Mouse (Mus musculus) midbrain, embryonic 11.5 days (tissue): ENCODE results near the gene Rhobtb1. TPM values are rescaled to one million over a fixed set of nuclear protein-coding genes. Genes with fewer than 3 reads are reported as not detected.
A peak's percentile ranks its signal among the peaks of the same experiment; 100 is the strongest.

ENCODE experiments used
- ATAC-seq: fragments of 200-750 bp; cut with Nextera tagmentation; 2 replicates; pipeline ENCODE4 v1.8.0; 2017; ENCODE audit warnings: moderate TSS enrichment, moderate library complexity; ENCODE audit not compliant: low FRiP score
- DNase-seq: peaks from one replicate; pipeline ENCODE4 v3.0.0; 2015; ENCODE audit warnings: low spot score; ENCODE audit errors: missing footprints
- H3K27ac ChIP-seq: fragments of 300-500 bp; sonication (generic); 2 replicates; pipeline ENCODE4 v1.5.1; 2014; ENCODE audit warnings: low read depth, low read length
- H3K27me3 ChIP-seq: fragments of 300-500 bp; sonication (generic); 2 replicates; pipeline ENCODE4 v1.6.1; 2014; ENCODE audit warnings: mild to moderate bottlenecking, low read length, moderate library complexity, mixed read lengths; ENCODE audit not compliant: control insufficient read depth, insufficient read depth
- H3K36me3 ChIP-seq: fragments of 300-500 bp; sonication (generic); 2 replicates; pipeline ENCODE4 v1.6.1; 2014; ENCODE audit warnings: mild to moderate bottlenecking, low read length, moderate library complexity, mixed read lengths; ENCODE audit not compliant: control insufficient read depth, insufficient read depth
- H3K4me1 ChIP-seq: fragments of 300-500 bp; sonication (generic); 2 replicates; pipeline ENCODE4 v1.6.1; 2014; ENCODE audit warnings: low read length; ENCODE audit not compliant: control insufficient read depth, insufficient read depth
- H3K4me2 ChIP-seq: fragments of 300-500 bp; sonication (generic); 2 replicates; pipeline ENCODE4 v1.6.1; 2014; ENCODE audit warnings: mild to moderate bottlenecking, moderate library complexity
- H3K4me3 ChIP-seq: fragments of 300-500 bp; sonication (generic); 2 replicates; pipeline ENCODE4 v1.5.1; 2014; ENCODE audit warnings: low read depth, low read length
- H3K9ac ChIP-seq: fragments of 300-500 bp; sonication (generic); 2 replicates; pipeline ENCODE4 v1.6.1; 2014; ENCODE audit warnings: low read length
- H3K9me3 ChIP-seq: fragments of 300-500 bp; sonication (generic); 2 replicates; pipeline ENCODE4 v1.6.1; 2016; ENCODE audit warnings: low read length; ENCODE audit not compliant: control insufficient read depth
- WGBS: fragments of 180-500 bp; shearing (Covaris S2); extraction: QIAGEN DNeasy Blood & Tissue Kit; methylation state at CpG from one replicate; pipeline ENCODE4 v1.1.7; 2014; 5-methylcytosine and 5-hydroxymethylcytosine counted together
- polyA plus RNA-seq: library from polyadenylated mRNA; unstranded; fragments of >200 nt; fragmentation: Nextera tagmentation; extraction: Ambion mirVana; gene quantifications from 2 replicates; pipeline ENCODE4 v1.2.1, GENCODE M21; 2014

The Rhobtb1 gene
- polyA plus RNA-seq, 1 experiment from 2014 or later: 14.2 TPM

DNA sequence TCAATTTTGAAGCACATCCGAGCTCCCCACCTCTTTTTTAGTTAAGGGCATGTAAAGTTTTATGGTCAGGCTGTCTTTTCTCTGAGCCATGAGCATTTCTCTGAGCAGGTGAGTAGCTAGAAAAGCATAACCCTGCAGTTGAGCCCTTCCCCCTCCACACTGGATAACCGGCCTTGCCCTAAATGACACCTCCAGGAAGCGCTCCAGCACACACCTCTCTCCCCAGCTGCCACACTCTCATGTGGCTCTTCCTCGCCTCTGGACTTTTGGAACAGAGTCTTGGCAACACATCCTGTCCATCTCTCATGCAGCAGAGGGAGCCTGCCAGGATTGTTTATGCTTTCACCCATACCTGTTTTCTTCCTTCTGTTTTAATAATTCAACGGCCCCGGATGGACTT lies 69.1 kb downstream of the Rhobtb1 start:
- 89% methylated on average over 6 of the region's 6 CpGs for WGBS
- Histone ChIP-seq H3K4me2 (no peak overlapping the region), H3K27me3 (no peaks in the 10 kb centered on the region), H3K36me3 (no peaks in the 10 kb centered on the region), H3K9me3 (no peaks in the 10 kb centered on the region), H3K4me1 (no peaks in the 10 kb centered on the region), H3K9ac (no peak overlapping the region), H3K27ac (no peak overlapping the region), H3K4me3 (no peak overlapping the region)
- ATAC-seq (no peak), DNase-seq (no peak)

GRCm38 (mm10) chr10:69221148-69221547 lies 69.9 kb downstream of the Rhobtb1 start:
- H3K9ac ChIP-seq: no peak overlapping the region
- H3K4me2 ChIP-seq: no peak overlapping the region
- H3K27ac ChIP-seq: no peak overlapping the region
- no peak for ATAC-seq
- H3K4me1 ChIP-seq: no peaks in the 10 kb centered on the region
- H3K4me3 ChIP-seq: no peak overlapping the region
- no peaks in the 10 kb centered on the region for H3K9me3 ChIP-seq
- no peaks in the 10 kb centered on the region for H3K36me3 ChIP-seq
- WGBS: 92% methylated on average over 9 of the region's 9 CpGs
- DNase-seq: no peak
- H3K27me3 ChIP-seq: no peaks in the 10 kb centered on the region

DNA sequence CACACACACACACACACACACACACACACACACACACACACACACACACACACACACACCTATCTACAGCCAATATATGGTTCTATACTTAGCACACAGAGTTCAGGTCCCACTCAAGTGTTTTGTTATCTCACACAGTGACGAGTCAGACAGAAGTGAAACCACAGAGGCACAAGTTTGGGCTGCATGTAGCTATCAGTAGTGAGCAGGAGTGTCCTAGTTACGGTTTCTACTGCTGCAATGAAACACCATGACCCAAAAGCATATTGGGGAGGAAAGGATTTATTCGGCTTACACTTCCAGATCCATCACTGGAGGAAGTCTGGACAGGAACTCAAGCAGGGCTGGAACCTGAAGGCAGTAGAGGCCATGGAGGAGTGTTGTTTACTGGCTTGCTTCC lies 70.7 kb downstream of the Rhobtb1 start:
- ATAC-seq: no peak
- Histone ChIP-seq H3K4me3 (no peak overlapping the region), H3K9me3 (no peaks in the 10 kb centered on the region), H3K9ac (no peak overlapping the region), H3K27ac (no peak overlapping the region), H3K4me1 (no peaks in the 10 kb centered on the region), H3K4me2 (no peak overlapping the region), H3K36me3 (no peaks in the 10 kb centered on the region), H3K27me3 (no peaks in the 10 kb centered on the region)
- no peak for DNase-seq
- WGBS: 86% methylated on average over 3 of the region's 3 CpGs

DNA sequence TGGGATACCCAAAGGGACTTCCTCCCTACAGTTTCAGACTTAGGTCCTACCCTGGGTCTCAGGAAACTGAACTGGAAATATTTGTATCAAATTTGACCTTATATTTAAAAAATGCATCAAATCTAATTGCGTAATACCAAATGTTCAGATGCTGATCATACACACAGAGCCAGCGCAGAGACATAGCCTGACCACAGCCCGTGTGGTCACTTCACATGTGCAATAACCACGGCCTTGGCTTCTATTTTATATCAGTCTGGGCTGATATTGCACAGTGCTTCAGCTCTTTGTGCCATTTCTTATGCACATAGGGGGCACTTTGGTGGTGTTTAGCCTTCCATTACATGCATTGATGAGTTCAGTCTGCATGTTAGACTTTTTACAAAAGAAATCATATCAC lies 72.0 kb downstream of the Rhobtb1 start:
- no peaks in the 10 kb centered on the region for H3K36me3 ChIP-seq
- no peaks in the 10 kb centered on the region for H3K4me1 ChIP-seq
- no peaks in the 10 kb centered on the region for H3K9me3 ChIP-seq
- H3K4me2 ChIP-seq: no peak overlapping the region
- H3K27ac ChIP-seq: no peak overlapping the region
- 95% methylated on average over 4 of the region's 4 CpGs for WGBS
- no peak overlapping the region for H3K9ac ChIP-seq
- no peaks in the 10 kb centered on the region for H3K27me3 ChIP-seq
- H3K4me3 ChIP-seq: no peak overlapping the region
- ATAC-seq (no peak), DNase-seq (no peak)

DNA sequence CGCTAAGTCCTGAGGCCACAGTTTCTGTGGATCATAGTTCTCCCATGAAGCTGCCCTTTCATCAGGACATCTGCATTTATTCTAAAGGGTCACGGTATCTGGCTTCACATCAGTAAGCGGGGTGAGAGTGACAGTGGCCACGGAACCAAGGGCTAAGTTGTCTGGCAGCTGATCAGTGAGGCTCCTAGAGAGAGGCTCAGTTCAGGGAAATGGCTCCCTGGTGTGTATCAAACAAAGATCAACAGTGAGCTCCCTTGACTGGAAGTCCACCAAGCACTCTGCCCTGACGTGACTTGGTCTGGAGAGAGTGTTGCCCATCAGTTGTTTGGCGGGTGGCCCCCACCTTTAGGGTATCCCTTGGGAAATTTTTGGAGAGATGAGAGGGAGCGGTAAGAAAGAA lies 73.0 kb downstream of the Rhobtb1 start:
- 70% methylated on average over 7 of the region's 7 CpGs for WGBS
- H3K4me2 ChIP-seq: no peak overlapping the region
- no peaks in the 10 kb centered on the region for H3K36me3 ChIP-seq
- no peak for ATAC-seq
- H3K27ac ChIP-seq: no peak overlapping the region
- no peak for DNase-seq
- H3K27me3 ChIP-seq: no peaks in the 10 kb centered on the region
- H3K4me3 ChIP-seq: no peak overlapping the region
- no peaks in the 10 kb centered on the region for H3K4me1 ChIP-seq
- H3K9me3 ChIP-seq: no peaks in the 10 kb centered on the region
- no peak overlapping the region for H3K9ac ChIP-seq

- no peak overlapping the region for H3K4me3 ChIP-seq
- no peak overlapping the region for H3K27ac ChIP-seq
- WGBS: 92% methylated on average over 5 of the region's 5 CpGs
- no peak overlapping the region for H3K4me2 ChIP-seq
- no peaks in the 10 kb centered on the region for H3K27me3 ChIP-seq
- no peak overlapping the region for H3K9ac ChIP-seq
- no peaks in the 10 kb centered on the region for H3K4me1 ChIP-seq
- no peaks in the 10 kb centered on the region for H3K36me3 ChIP-seq
- H3K9me3 ChIP-seq: no peaks in the 10 kb centered on the region
- ATAC-seq (no peak), DNase-seq (no peak)
Measured at GRCm38 (mm10) chr10:69225471-69225870, 74.2 kb downstream of the Rhobtb1 start.

DNA sequence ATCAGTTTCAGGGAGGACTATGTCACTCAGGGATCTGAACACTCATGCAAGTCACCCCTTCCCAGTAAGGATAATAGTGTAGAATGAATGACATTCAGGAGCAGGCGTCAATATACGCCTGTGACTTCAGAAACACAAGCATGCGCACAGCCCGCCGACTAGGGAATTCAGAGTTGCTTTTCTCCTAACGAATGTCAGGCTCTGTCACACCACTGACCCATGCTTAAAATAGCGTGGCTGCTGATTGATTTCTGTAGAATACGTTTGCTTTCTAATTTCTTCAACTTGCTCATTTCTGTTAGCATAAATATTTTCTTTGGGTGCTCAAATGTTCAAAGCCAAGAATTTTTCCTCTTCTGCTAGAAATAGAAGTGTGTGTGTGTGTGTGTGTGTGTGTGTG lies 74.7 kb downstream of the Rhobtb1 start:
- Histone ChIP-seq H3K4me3 (no peak overlapping the region), H3K4me1 (no peaks in the 10 kb centered on the region), H3K27ac (no peak overlapping the region), H3K9ac (no peak overlapping the region), H3K9me3 (no peaks in the 10 kb centered on the region), H3K4me2 (no peak overlapping the region), H3K36me3 (no peaks in the 10 kb centered on the region), H3K27me3 (no peaks in the 10 kb centered on the region)
- no peak for ATAC-seq
- 92% methylated on average over 8 of the region's 8 CpGs for WGBS
- DNase-seq: no peak

GRCm38 (mm10) chr10:69237185-69237584 lies 86.0 kb downstream of the Rhobtb1 start:
- Histone ChIP-seq H3K27ac (no peak overlapping the region), H3K4me1 (peaks cover 4% of the 10 kb centered on the region; the same call in 1 of the 2 replicates), H3K4me3 (no peak overlapping the region), H3K4me2 (no peak overlapping the region), H3K36me3 (no peaks in the 10 kb centered on the region), H3K27me3 (no peaks in the 10 kb centered on the region), H3K9ac (no peak overlapping the region), H3K9me3 (no peaks in the 10 kb centered on the region)
- 86% methylated on average over 3 of the region's 3 CpGs for WGBS
- ATAC-seq: no peak
- no peak for DNase-seq

GRCm38 (mm10) chr10:69237781-69238180 lies 86.5 kb downstream of the Rhobtb1 start:
- no peak for DNase-seq
- no peak overlapping the region for H3K9ac ChIP-seq
- no peaks in the 10 kb centered on the region for H3K9me3 ChIP-seq
- 94% methylated on average over 9 of the region's 9 CpGs for WGBS
- H3K27ac ChIP-seq: no peak overlapping the region
- peaks cover 4% of the 10 kb centered on the region; the same call in 1 of the 2 replicates for H3K4me1 ChIP-seq
- no peaks in the 10 kb centered on the region for H3K27me3 ChIP-seq
- ATAC-seq: no peak
- H3K4me2 ChIP-seq: no peak overlapping the region
- no peak overlapping the region for H3K4me3 ChIP-seq
- H3K36me3 ChIP-seq: no peaks in the 10 kb centered on the region

GRCm38 (mm10) chr10:69238311-69238710 lies 87.1 kb downstream of the Rhobtb1 start:
- Histone ChIP-seq H3K4me3 (no peak overlapping the region), H3K27ac (no peak overlapping the region), H3K4me1 (peaks cover 4% of the 10 kb centered on the region; the same call in 1 of the 2 replicates), H3K4me2 (no peak overlapping the region), H3K27me3 (no peaks in the 10 kb centered on the region), H3K9me3 (no peaks in the 10 kb centered on the region), H3K9ac (no peak overlapping the region), H3K36me3 (no peaks in the 10 kb centered on the region)
- DNase-seq (no peak), ATAC-seq (peak; percentile 63; the same call in 1 of the 2 replicates)
- WGBS: 57% methylated on average over 6 of the region's 6 CpGs
